Comparison of ENCODE assay signal across 26 mouse cellular contexts in the genomic region with DNA sequence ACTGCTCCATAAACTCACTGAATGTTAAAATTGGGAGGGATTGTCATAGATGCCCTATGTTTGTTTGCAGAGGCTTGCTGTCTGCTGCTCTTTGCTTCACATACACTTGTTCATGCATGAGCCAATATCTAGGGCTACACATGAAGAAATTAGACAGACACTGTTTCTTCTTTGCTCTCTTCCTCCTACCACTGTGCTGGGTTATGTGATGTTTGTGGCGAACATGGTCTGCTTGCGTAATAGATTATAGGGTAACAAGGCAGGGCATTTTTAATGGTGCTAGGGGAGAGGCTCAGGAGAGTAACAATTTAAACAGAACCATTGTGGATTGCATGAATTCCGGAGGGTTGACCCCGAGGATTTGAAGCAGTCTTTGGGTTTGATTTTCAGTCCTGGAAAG. TPM values are rescaled to one million over a fixed set of nuclear protein-coding genes. Genes with fewer than 3 reads are reported as not detected.
"Had no signal": no experiment of that assay in that cellular context is flagged by ENCODE, and none has a peak within 500 bp of the region (broad histone marks: within the 10 kb centered on the region; RNA-seq: fewer than 3 reads in every experiment).

No protein-coding gene starts in this region.

- H3K36me3 ChIP-seq: heart, embryonic 13.5 days; heart, embryonic 15.5 days; hindbrain, embryonic 13.5 days; hindbrain, embryonic 15.5 days; limb, embryonic 10.5 days; limb, embryonic 12.5 days; liver, embryonic 13.5 days had no signal

- H3K27ac ChIP-seq: heart, embryonic 13.5 days; heart, embryonic 15.5 days; hindbrain, embryonic 13.5 days; hindbrain, embryonic 15.5 days; hindbrain, postnatal 0 days; layer of hippocampus, adult 2 months; left cerebral cortex, adult 2 months; limb, embryonic 10.5 days; limb, embryonic 12.5 days; liver, embryonic 13.5 days had no signal

- H3K9ac ChIP-seq: heart, embryonic 13.5 days; heart, embryonic 15.5 days; hindbrain, embryonic 13.5 days; hindbrain, embryonic 15.5 days; limb, embryonic 12.5 days; liver, embryonic 13.5 days had no signal

- DNase-seq: gastrocnemius, postnatal 14 days; gastrocnemius, postnatal 36 days; heart, adult 18-20 months; heart, postnatal 14 days; heart, postnatal 36 days; kidney, adult 11 months; kidney, adult 2 months; kidney, adult 9 months; kidney, postnatal 25 days; kidney, postnatal 4 days; liver; liver, embryonic 13.5 days had no signal

- H3K4me1 ChIP-seq: heart, embryonic 13.5 days; heart, embryonic 15.5 days; hindbrain, embryonic 13.5 days; hindbrain, embryonic 15.5 days; limb, embryonic 10.5 days; limb, embryonic 12.5 days; liver, embryonic 13.5 days had no signal

- H3K4me2 ChIP-seq: heart, embryonic 11.5 days; heart, embryonic 13.5 days; heart, embryonic 15.5 days; hindbrain, embryonic 13.5 days; hindbrain, embryonic 15.5 days; limb, embryonic 12.5 days; liver, embryonic 11.5 days; liver, embryonic 13.5 days had no signal

- H3K9me3 ChIP-seq: heart, embryonic 13.5 days; heart, embryonic 15.5 days; hindbrain, embryonic 13.5 days; hindbrain, embryonic 15.5 days; limb, embryonic 10.5 days; limb, embryonic 12.5 days; liver, embryonic 13.5 days had no signal

- ATAC-seq: hindbrain, postnatal 0 days; intestine, embryonic 16.5 days had no signal

- H3K27me3 ChIP-seq: heart, embryonic 13.5 days; heart, embryonic 15.5 days; hindbrain, embryonic 13.5 days; hindbrain, embryonic 15.5 days; limb, embryonic 12.5 days; liver, embryonic 13.5 days had no signal

- H3K4me3 ChIP-seq: heart, embryonic 13.5 days; heart, embryonic 15.5 days; hindbrain, embryonic 13.5 days; hindbrain, embryonic 15.5 days; layer of hippocampus, adult 2 months; left cerebral cortex, adult 2 months; limb, embryonic 10.5 days; limb, embryonic 12.5 days; liver, embryonic 13.5 days had no signal

RNA-seq across cellular contexts. Expression of a gene that starts 21.3 kb away (rescaled TPM):
- total RNA-seq: hematopoietic stem cell, adult 5-6 weeks had no signal
- polyA plus RNA-seq: liver, embryonic 11.5 days had no signal

RNA-seq across cellular contexts. Expression of a gene that starts 41.8 kb away (rescaled TPM):
- total RNA-seq: hindbrain, postnatal 0 days had no signal
- polyA plus RNA-seq: heart, embryonic 11.5 days; hindbrain, embryonic 11.5 days; hindbrain, embryonic 13.5 days; limb, embryonic 10.5 days; limb, embryonic 12.5 days had no signal
